Mouse (Mus musculus): ENCODE results near the gene Itprip.

GRCm38 (mm10) chr19:47882151-47882881 lies 36.8 kb downstream of the Itprip start:
- TF ChIP-seq CTCF (IDR thresholded peaks at IDR 0.05; ENCODE audit: borderline replicate concordance, insufficient read depth, low read length), result peak; percentile 99
- no peak for TF ChIP-seq POLR2A (IDR thresholded peaks at IDR 0.05; ENCODE audit: low read depth, low read length)
